Mouse (Mus musculus) T-helper 2 cell (primary cell): ENCODE data around the gene Suclg2.

Experiments
- in situ Hi-C: fragments of 300-600 bp; cut with MboI, MseI; formaldehyde crosslinking; loops from one replicate; pipeline ENCODE4 v1.15.1; 2025; ENCODE audit warnings: high pct_unique_total_duplicates

The Suclg2 gene

DNA sequence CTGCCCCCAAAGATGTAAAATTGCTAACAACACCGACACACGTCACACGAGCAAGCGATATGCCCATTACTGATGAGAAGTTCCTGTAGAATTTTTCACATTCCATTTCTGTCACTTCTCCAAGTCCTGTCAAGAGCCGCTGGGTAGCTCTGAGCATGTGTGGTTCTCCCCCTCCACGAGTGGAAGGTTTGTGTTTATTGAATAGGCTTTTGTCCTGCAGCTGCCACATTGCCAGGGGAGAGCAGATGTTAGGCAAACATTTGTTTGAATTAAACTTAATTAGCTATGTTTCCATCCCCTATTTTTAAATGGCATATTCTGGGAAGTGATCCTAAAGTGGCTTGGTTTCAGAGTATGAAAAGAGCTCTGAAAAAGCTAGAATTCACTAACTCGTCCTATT is 249.1 kb downstream of the Suclg2 start:
- in situ Hi-C loops: no loop called here

DNA sequence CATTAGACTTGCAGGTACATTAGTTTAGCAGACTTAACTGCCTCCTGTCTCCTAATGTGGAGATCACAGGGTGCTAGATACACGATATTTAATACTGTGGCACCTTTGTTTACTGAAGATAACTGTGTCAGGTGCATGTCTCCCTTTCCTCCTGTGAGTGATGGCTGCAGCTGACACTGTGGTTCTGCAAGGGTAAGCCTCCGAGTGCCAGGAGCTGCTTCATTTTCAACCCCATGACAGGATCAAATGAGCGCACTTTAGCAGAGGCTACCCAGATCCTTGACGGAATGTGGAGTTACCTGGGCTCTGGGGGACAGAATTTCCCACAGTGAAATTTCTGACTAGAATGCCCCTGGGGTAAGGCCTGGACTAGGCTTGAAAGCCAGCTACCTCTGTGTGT is 253.3 kb downstream of the Suclg2 start:
- in situ Hi-C loops: no loop called here

DNA sequence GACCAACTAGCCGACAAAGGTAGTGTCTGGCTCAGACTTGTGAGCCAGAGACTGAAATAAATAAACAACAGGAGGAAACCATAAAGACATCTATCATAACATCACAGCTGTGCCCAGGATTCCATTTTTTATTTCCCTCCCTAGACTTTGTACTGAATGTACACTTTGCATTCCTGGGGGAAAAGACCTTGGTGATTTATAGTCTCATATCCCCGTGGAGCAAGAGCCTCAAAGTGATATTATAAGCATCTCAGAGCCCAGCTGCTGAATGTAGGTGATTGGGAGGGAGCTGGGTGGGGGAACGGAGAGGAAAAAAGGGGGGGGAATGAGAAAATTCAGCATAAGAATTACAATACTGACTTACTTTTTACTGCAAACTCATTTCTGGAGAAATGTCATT is 259.2 kb downstream of the Suclg2 start:
- in situ Hi-C loops: no loop called here

DNA sequence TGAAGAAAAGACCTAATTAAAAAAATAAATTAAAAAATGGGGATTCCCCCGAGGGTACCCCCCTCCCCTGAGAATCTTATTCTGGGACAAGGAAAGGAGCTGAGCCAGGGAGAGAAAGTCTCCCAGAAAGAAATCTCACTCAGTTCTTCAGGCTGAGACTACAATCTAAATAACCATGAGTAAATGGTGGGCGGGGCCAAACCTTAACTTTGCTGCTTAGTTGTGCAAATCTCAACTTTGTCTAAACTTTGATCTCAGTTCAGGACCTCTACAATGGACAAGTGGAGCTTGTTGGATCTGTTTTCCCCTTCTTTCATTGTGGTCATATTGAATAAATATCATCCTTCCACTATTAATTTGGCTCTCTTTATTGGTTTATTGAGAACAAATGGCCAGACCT is 272.4 kb downstream of the Suclg2 start:
- in situ Hi-C loops: no loop called here

DNA sequence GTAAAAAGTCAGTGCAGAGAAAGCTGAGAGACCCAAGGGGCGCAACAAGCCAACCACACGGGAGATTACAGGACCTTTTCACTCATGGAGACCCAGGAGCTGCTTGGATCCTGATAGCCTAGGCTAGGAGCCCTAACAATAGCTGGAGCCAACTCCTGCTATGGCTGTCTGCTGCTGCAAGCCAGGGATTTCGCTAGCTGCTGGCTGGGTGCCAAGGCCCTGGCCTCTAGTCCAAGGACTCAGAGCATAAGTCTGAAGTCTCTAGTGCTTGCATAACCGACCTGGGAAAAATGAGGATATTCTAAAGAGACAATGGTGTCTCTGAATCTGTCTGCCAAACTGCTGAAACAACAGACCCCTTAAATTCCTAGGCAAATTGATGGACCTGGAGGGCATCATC is 273.6 kb downstream of the Suclg2 start:
- in situ Hi-C loops: no loop called here
